Mouse (Mus musculus) lung, postnatal 0 days (tissue): Measurements from ENCODE around the gene Tmc6.

Source experiments
- CTCF ChIP-seq: IDR thresholded peaks from 2 replicates; pipeline ENCODE4 v1.5.1; 2016; ENCODE audit warnings: antibody characterized with exemption, mild to moderate bottlenecking
- EP300 ChIP-seq: IDR thresholded peaks from 2 replicates; pipeline ENCODE4 v1.6.1; 2016; ENCODE audit warnings: antibody characterized with exemption, mild to moderate bottlenecking, control low read depth

DNA sequence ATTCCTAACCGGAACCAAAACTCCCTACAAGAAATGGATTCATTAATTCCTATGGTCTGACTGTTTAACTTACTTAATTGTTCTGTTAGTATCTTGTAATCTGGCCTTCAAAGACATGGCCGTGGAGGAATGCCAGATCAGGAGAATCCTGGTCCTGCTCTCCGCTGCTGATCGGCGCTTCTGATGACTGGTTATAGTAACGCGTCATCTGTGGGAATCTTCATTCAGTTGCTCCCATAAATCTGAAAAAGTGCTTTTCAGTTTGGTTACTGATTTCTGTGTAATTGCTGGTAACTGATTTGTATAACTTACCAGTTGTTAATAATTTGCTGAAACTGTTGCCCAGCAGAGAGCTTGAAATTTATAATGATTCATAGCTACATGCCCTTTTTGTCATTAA is 50.5 kb downstream of the Tmc6 start:
- TF ChIP-seq CTCF (no peak), EP300 (no peak)
